Mouse (Mus musculus) cerebellum, adult 9-10 months (tissue): ENCODE measurements around the gene Foxj3.
"Not testable (repeated sequence)": the region's sequence is repeated elsewhere in the genome, so short reads cannot be mapped to it uniquely, and the experiment has no call there.

Experiments used
- DNase-seq: peaks from one replicate; pipeline ENCODE4 v3.0.0; 2022

Foxj3 gene

DNA sequence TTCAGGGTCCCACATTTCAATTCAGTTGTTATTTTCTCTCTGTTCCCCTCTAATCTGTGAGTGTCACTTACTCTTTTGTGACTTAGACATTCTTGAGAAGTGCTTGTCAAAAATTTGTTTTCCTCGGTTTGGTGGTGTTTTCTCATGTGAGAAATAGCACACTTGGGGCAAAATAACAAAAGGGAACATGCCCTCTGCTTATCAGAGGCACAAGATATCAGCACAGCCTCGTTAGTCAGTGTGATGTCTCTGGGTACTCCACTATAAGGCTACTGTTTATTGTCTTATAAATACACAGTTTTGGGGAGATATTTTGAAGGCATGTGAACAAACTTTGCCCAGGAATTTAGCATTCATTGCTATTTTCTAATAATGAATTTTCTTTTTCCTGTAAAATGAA lies 37.7 kb downstream of the Foxj3 start:
- no peak for DNase-seq

DNA sequence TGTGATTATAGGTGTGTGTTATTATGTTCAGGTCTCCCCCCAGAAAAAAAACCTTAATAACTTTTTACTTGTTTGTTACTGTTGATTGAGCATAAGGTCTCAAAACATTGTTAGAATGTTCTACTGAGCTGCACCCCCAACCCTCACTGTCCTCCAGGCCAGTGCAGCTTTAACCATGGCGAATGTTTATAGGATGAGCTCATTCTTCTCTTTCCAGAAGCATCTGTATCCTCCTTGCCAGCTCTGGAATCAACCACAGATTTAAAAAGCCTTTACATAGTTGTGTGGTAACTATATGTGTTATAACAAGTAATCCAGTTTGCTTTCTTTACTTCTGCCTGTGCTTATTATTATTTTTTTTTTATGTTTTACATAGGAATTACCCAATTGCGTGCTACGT lies 38.7 kb downstream of the Foxj3 start:
- no peak for DNase-seq

DNA sequence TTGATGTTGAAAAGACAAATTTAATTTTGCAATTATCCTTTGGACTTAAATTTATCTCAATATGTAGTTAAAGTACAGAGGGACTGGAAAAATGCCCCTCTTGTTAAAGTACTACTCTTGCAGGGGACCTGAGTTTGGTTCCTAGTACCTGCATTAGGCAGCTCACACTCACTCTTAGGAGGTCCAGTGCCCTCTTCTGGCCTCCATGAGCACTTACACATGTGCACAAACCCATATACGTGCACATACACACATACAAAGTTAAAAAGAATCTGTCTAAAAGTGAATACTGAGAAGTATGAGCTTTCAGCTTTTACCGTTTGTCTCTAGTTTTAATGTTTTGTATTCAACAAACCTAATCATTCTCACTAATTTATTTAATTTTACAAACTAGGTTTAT lies 51.2 kb downstream of the Foxj3 start:
- DNase-seq = no peak

DNA sequence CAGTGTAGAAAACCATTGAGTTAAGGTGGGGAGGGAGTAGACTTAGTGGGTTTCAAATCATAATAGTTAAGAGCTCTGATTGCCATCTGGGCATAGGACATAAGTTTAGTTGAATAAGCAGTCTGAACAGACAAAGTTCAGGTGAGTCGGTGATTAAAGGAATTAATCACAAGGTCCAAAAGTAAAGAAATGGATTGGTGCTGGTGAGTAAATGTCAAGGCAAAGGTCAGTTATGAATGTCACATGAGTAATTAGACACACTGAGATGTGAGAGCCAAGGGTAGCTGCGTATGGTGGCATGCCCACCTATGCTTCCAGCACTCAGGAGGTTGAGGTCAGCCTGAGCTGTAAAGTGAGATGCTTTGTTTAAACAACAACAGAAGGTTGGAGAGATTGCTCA lies 52.6 kb downstream of the Foxj3 start:
- DNase-seq = no peak

DNA sequence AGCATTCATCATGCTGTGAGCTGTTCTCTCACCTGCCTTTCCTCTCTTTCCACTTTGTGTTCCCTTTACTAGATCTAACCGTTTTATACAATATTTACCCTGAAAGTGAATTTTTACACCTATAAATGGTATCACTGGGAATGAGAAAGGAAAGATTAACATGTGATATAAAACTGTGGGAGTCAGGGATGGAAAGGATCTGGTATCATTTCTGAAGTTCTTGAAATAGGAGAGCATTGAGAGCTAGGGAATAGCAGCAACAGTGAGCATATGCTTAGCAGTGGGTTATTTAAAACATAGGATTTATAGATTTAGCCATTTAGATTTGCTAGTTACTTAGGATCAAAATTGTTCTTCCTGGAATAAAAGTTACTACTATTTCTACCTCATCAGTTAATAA lies 53.2 kb downstream of the Foxj3 start:
- no peak for DNase-seq

DNA sequence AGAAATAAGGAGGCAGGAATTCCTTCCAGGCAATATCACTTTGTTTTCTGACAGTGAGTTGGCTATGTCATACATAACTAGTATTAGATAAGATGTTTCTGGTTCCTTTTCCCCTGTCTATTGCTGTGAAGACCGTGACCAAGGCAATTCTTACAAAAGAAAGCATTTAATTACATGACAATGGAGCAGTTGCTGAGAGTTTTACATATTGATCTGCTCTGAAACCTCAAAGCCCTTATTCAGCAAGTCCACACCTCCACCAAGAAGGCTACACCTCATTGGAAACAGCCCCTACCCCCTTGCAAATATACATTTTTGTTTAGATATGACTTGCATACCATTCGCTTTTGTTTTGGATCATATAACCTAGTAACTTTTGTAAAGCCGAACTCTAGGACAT lies 55.7 kb downstream of the Foxj3 start:
- DNase-seq = no peak

DNA sequence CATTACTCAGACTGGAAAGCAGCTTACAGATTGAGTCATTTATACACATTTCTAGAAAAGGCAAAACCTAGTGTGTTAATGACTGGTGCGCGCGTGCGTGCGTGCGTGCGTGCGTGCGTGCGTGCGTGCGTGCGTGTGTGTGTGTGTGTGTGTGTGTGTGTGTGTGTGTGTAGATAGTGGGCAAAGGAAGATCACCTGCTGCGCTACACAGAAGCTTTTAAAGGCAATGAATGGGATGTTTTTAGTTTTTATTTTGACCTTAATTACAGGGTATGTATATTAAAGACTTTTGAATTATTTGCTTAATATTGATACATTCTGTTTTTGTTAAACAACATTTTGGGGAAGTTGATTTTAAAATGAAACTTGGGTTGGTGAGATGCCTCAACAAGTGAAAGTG lies 57.5 kb downstream of the Foxj3 start:
- DNase-seq = no peak

DNA sequence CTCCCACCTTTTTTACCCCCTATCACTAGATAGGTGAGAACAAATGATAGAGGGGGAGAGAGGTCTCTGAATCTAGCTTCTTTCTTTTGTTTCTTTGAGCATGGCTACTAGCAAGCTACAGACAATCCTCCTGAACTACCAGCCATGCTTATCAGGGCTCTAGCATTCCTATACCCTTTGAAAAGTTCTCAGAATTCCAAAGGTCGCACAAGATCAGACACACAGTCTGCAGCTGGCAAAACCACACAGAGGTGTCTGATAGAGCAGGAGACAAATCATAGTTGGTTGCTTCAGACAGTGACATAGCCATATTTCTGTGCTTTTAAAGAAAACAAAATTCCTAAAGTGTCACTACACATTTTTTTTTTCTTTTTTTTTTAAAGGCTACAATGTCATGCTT lies 62.8 kb downstream of the Foxj3 start:
- DNase-seq = no peak

DNA sequence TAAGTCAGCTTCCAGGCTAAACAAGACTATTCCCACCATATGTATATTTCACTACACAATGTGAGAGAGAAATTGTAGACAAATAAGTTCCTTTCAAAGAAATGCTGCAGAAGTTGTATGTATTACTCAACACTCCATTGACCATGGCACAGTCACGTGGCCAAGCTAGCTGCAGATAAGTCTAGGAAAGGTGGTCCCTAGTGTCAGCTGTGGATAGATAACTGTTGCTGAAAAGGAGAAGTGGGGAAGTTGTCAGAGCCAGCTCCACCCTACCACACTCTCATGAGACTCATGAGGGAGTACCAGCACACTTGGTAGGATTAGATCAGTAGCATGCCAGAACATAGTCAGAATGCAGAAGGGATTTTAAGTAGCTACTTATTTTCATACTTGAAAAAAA lies 72.7 kb downstream of the Foxj3 start:
- DNase-seq = no peak

DNA sequence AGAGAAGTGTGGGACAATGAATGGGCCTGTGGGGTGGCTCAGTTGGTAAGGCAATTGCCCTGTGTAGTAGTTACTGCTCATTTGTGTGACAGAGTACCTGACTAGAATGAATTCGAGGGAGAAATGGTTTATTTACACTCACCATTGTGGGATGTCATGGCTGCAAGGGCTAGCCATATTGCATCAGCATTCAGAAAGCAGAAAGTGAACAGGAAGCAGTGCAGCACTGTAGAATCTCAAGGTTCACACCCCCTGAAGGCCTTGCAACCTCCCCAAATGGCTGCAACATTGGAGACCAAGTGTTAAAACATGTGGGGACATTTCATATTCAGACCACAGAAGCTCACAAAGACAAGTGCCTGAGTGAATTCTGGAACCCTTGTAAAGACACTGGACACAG lies 77.3 kb downstream of the Foxj3 start:
- DNase-seq = no peak

DNA sequence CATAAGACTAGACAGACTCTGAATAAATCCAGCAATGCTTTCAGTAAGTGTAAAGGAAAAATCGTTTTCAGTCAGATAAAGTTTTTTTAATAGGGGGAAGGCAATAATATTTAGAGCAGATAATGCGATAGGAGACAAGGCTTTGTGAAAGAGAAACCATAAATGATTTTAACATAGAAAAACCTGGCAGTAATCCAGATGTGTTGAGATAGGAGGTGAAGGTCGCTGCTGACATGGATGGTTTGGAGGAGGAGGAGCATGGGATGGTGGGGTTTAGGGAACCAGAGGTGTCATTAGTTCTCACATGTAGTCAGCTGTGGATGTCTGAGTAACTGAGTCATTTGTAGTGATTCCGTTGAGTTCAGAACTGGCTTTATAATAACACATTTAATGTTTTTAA lies 77.9 kb downstream of the Foxj3 start:
- DNase-seq = no peak

DNA sequence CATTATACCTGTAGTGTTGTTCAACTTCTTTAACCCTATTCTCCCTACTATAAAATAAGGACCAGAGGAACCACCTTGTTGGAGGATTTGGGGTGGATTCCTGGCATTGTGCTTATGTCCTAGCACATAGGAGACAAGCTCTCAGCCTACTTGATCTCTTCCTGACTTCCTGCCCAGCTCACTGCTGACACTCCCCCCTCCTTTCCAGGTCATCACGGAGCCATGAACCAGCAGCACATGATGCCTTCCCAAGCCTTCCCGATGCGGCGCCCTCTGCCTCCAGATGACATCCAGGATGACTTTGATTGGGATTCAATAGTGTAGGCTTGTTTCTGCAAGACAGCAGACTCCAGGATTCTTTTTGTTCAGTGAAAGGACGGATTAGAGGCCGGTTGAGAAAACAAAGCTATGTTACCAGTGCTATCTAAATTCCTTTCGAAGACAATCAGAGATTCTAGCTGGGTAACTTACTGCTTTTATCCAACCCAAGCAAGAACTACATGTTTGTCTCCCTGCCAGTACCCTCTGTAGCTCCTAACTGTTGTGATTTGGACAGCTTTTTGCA lies 89.4 kb downstream of the Foxj3 start:
- DNase-seq = no peak

DNA sequence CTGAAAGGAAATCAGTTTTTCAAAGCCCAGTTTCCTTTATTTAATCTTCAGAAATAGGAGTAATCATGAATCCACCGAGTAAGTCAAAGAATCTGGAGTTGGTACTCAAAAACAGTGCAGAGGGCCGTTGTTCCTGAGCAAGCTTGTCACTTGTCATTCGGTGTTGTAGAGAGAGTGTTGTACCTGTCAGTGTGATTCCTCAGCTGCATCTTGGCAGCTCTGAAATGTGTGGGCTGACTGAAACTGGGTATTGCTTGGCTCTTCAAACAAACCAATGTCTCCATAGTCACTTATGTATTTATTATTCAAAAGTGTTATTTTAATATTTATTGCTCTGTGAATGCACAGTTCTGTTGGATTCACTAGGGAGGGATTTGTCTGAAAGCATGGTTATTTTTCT lies 90.1 kb downstream of the Foxj3 start:
- DNase-seq = no peak

DNA sequence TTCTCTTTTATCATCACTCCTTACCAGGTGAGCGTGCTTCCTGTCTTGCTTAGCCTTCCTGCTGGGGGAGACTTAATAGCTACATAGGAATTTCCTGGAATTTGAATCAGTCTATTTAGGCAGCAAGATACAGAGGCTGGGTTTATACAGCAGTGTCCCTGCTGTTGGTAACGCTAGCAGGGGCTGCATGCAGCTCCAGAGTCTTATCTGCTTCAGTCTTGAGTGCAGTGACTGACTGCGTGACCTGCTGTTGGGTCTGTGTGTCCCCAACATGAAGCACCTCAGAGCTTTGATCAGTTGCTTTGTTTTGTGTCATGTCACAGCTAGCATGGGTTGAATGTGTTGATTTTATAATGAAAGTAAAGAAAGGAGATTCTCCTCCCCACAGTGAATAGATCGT lies 90.5 kb downstream of the Foxj3 start:
- DNase-seq = no peak

DNA sequence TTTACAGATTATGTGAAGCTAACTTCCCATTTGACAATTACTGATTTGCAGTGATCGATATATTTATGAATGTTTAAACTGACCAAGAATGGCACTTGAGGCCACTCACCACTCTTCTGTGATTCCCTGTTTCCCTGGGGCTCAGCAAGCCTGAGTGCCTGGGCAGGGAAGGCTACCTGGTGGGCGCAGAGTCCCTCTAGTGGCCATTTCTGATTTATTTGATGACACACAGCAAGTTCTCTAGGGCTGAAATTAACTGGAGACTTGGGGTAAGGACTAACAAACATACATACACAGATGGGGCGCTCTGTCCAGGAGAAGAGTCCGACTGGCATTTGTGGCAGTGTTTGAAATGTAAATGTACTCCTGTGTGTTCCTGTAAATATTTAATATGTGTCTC lies 91.6 kb downstream of the Foxj3 start:
- not testable (repeated sequence) for DNase-seq

DNA sequence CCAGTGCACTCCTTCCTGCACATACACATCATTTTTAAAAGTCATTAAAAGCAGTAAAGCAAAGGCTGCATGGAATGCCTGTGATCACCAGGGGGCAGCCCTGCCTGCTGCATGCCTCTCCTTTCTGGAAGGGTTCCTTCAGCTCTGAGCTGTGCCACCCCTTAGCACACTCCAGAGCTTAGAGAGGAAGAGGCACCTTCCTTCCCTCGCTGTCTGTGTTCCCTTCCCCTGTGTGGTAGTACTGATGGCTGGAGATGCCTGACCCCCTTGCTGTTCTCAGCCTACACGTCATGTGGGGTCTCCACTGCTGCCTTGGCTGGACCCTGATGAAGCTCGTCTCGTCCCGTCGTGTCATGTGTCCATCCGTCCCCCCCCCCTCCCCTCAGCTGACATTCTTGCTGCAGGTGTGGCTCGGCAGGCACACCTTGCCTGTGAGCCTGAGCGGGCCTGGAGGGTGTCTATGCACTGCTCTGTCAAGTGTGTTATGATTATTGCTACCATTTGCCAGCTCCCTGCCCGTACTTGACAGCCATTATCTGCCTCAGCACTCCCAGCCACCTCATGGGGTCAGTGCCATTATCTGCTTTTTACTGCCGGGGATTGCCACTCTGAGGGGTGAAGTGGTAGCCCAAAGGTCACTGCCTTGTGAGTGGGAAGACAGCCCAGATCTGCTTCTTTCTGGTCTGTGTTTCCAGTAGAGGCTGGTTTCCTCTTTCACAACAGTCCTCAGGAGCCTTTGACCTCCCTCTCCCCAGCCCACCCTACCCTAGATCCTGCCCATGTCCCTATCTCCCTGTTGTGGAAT lies 94.5 kb downstream of the Foxj3 start:
- peak; percentile 29 for DNase-seq

DNA sequence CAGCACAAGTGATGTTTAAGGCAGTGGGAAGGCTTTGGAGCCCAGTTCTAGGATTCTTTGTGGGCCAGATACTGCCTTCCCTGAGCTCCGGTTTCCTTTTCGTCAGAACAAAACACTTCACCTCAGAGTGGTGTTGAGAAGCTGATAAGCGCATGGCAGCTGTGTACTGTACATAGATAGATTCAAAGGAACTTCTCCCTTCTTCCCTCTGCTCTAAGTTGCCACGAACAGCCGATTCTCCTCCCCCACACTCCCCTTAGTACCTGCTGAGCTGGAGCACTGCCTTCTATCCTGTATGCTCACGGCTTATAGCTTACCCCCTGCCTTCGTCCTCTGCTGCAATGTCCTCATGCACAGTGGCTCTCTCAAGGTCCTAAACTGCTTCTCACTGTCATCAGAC lies 95.9 kb downstream of the Foxj3 start:
- DNase-seq = no peak

DNA sequence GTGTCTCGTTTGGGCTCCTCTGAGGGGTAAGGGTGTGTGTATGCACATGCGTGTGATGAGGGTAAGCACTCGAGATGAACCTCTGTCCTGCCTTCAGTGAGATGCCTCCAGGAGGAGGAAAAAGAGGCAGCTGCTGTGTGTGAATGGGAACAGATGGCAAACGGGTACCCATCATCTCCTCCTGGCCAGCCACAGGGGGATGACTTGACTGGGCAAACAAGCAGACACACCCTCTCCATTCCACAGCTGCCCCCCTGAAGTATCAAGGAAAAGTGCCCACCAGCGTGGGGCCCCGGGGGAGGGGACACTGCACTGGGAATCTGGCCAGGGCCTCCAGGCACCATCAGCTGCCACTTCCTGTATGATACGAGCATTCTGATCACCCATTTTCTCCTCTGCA lies 96.5 kb downstream of the Foxj3 start:
- DNase-seq = no peak

DNA sequence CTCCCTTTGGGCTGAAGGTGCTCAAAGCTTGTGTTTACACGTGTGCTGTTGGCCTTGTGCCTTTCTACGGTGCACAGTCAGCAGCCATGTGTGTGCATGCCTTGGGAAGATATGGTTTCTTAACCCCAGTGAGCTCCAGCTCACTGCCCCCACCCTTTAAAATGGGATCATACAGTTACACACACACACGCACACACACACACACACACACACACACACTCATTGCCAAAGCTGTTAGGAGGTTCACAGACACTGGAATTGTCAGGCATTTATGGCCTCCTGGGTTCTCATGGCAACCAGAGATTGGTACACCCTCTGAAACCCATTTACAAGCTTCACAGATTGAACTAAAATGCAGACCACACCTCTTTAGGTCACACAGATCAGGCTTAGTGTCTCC lies 97.1 kb downstream of the Foxj3 start:
- no peak for DNase-seq

DNA sequence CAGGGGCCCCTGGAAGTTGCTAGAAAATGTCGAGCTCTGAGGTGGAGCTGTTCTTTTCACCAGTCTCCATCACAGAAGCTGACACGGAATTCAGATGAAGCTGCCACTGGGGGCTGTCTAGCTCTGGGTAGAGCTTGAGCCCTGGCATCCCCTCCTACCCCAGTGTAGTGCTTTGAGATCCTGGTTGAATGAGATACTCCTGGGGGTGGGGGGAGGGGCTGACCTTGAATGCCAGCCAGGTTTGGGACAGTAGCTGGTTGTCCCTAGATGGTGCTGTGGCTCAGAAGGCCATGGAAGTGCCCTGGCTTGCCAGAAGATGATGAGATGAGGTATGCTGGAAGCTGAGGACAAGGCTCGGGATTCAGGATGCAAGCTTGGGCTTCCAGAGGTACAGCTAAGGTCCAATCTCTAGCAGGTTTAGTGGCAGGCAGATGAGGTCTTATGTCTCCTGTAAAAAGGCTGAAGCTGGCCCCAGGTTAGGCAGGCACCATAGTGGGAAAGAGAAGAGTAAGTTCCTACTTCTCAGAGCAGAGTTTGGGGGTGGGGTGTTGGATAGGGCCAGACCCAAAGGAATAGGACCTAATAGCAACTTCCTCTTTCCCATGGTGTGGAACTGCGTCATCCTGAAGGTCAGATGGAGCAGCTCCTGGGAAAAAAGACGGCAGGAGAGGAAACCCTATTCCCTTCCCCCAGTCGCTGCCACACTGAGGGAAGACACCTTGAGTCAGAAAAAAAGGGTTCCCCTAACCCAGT lies 98.3 kb downstream of the Foxj3 start:
- no peak for DNase-seq

DNA sequence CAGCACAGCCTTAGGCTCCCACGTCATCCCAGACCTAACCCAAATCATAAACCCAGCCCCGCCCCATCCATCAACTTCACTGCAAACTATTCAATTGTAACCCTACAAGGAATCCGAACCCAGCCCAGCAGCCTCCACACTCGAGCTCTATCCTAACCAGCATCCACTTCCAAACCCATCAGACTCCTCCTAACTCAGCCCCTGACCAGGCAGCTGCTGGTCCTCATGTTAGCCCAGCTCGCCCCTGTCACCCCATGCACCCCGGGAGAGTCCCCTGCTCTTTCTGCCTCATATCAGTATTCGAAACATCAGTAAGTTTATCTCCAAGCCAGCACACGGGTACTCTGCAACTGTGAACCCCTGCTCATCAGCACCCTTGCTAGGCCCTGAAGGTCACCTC lies 98.9 kb downstream of the Foxj3 start:
- DNase-seq = no peak

DNA sequence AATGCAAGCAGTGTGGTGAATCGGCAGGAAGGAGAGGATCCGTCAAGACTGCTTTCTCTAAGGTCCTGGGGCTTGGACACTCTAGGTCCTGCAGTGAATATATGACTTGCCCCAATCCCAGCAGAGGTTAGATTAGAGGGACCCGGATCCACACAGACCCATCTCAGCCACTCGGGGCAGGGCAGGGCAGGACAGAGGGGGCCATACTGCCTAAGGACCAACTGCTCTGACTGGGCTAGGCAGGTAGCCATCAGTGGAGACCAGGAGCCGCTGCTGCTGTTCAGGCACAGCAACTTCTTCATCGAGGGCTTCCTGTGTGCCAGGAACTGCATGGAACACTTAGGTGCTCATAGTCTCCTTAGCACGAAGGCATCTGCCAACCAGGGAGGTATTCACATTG lies 99.9 kb downstream of the Foxj3 start:
- DNase-seq = no peak

DNA sequence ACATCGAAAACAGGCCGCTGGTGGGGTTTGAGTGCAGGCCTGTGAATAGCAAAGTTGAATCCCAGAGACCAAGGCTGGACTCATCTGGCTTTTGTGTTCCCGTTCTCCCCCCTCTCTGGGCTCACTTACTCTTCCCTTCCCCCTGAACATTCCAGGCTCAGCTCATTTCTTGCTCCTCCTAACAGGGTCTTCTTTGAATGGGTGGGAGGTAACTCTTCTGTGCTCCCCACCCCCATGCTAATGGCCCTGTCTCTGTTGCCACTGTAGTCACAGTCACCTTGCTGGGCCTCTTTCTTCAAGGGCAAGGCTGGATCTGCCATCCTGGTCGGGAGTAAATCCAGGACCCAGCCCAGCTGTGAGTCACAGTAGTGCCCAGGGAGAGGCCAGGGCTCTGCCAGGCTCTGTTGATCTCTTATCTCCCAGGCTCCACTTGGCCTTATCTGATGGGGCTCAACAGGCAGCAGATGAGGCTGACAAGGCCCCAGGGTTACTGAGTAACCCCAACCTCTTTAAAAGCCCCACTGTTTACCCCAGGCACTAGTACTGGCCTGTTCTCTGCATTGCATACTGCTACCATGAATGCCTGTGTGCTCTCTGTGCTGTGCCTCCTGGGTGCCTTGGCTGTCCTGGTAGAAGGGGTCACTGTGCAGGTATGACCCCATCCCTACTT lies 100.5 kb downstream of the Foxj3 start, which contains the start of gene Guca2a:
TSS of gene Guca2a (plus strand) at position 529 of the 670 bp plus-strand sequence.
- no peak for DNase-seq

DNA sequence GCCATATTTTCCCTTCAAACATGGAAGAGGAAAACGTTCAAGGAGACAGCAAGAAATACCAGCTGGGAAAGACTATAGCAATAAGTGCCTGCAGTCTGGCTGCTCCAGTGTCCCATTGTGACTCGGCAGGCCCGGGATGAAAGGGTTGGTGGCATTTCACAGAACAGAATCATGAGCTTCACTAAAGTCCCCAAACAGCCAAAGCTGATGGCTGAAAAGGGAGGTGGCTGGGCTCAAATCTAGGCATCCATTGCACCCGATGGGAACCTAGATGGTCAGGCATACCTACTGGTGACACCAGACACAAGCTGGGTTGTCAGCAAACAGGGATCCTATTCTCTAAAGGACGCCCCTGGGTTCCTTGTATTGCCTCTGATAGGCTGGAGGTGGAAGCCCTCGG lies 101.1 kb downstream of the Foxj3 start:
- no peak for DNase-seq
